Mouse (Mus musculus): ENCODE measurements around the gene Hdgf. TPM values are rescaled to one million over a fixed set of nuclear protein-coding genes. Genes with fewer than 3 reads are reported as not detected.

The Hdgf gene
- polyA plus RNA-seq, 2 experiments, result 203 to 260 TPM

DNA sequence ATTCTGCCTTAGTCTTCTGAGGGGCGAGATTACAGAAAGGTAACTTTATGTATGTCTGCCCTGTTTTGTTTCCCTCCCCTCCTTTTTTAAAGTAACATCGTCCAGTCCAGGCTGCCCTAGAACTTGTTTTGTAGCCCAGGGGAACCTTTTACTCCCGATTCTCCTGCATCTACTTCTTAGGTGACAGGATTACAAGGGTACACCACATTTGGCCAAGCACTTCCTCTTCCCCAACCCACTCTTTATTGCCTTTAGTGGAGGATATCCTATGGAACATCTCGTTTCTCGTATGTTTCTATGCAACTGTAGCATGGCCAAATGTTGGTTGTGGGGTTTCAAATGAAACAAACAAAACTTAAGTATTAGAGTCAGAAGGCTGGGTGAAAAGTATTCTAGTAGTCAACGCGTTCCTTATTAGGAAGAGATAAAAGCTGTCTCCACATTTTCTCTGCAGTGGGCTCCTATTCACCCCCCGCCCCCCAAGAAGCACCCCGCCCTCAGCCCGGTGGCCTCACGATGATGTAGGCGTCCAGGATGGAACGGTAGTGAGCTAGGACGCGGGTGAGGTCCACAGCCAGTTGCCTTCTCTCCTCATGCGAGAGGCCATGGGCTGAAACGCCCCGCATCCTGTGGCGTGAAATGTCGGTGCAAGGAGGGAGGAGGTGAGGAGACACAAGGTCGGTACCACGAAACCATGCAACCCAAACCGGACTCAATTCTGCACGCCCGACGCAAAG, 23.4 kb downstream of the Hdgf start:
- 4% methylated on average over 25 of the region's 26 CpGs for WGBS
- no peaks in the 10 kb centered on the region for H3K9me3 ChIP-seq (ENCODE audit: control insufficient read depth, low read length)
- H3K4me3 ChIP-seq (replicated peaks; ENCODE audit: low read length), result peak overlapping the region; percentile 81
- peak overlapping the region; percentile 66 for H3K4me2 ChIP-seq (replicated peaks; ENCODE audit: low read depth, low read length, severe bottlenecking)
- peaks cover 50% of the 10 kb centered on the region for H3K36me3 ChIP-seq (ENCODE audit: control insufficient read depth, insufficient read depth, low read length)
- peaks cover 14% of the 10 kb centered on the region for H3K4me1 ChIP-seq (ENCODE audit: control insufficient read depth, insufficient read depth, low read length)
- TF ChIP-seq POLR2A (IDR thresholded peaks at IDR 0.05; ENCODE audit: borderline replicate concordance, extremely low read depth, insufficient read depth, insufficient read length), result no peak
- no peaks in the 10 kb centered on the region for H3K27me3 ChIP-seq (ENCODE audit: control insufficient read depth, insufficient read depth, low read length)
- peak; percentile 27; the same call in 1 of the 2 replicates for ATAC-seq (ENCODE audit: low FRiP score, low read depth)
- peak overlapping the region; percentile 78 for H3K27ac ChIP-seq (replicated peaks; ENCODE audit: low read depth, low read length)
- peak overlapping the region; percentile 78 for H3K9ac ChIP-seq (ENCODE audit: low read depth, low read length, severe bottlenecking)
- DNase-seq (ENCODE audit: low spot score), result no peak

DNA sequence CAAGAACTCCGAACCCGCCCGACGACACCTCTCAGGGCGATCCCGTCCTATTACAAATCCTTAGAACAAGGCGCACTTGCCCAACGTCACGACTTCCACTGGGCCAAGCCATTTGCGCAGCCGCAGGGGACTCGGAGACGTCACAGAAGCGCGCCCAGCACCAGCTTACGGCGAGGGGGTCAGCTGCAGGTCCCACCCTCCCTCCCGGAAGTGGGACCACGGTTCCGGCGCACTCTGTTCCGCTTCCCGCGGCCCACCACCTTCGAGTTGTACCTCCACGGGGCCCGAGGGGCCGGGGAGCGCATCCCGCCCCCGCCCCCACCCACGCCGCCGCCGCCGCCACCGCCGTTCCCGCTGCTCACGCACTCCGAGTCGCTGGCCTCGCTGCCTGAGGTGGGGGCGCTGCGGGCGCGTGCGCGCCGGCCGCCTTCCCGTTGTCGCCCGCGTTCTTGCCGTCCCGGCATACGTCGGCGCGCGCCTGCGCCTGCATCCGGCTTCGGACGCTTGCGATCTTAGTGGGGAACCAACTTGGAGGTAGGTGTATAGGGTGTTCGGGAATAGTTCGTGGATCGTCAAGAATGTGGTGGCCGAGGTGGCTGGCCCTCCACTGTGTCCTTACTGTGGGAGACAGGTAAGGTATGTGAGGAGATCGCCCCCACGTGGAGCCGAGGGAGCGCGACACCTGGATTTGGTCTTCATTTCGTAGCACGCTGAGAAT, 24.1 kb downstream of the Hdgf start, which contains the start of the genes Isg20l2 and Rrnad1:
TSS of gene Isg20l2 (plus strand) at position 237 of the 718 bp plus-strand sequence.
TSS of gene Rrnad1 (minus strand) at position 640 of the 718 bp plus-strand sequence.
- H3K36me3 ChIP-seq (ENCODE audit: control insufficient read depth, insufficient read depth, low read length), result peaks cover 48% of the 10 kb centered on the region
- H3K4me2 ChIP-seq (replicated peaks; ENCODE audit: low read depth, low read length, severe bottlenecking), result peak within 1 kb of the TSS; percentile 73
- H3K27me3 ChIP-seq (ENCODE audit: control insufficient read depth, insufficient read depth, low read length), result no peaks in the 10 kb centered on the region
- DNase-seq (ENCODE audit: low spot score), result peak; percentile 96
- no peaks in the 10 kb centered on the region for H3K9me3 ChIP-seq (ENCODE audit: control insufficient read depth, low read length)
- peak within 1 kb of the TSS; percentile 78 for H3K9ac ChIP-seq (ENCODE audit: low read depth, low read length, severe bottlenecking)
- TF ChIP-seq POLR2A (IDR thresholded peaks at IDR 0.05; ENCODE audit: borderline replicate concordance, extremely low read depth, insufficient read depth, insufficient read length), result peak; percentile 73; the same call in 1 of the 2 replicates
- WGBS, result under 1% methylated on average over 47 of the region's 78 CpGs
- peak within 1 kb of the TSS; percentile 78 for H3K27ac ChIP-seq (replicated peaks; ENCODE audit: low read depth, low read length)
- peak; percentile 96 for ATAC-seq (ENCODE audit: low FRiP score, low read depth)
- peaks cover 14% of the 10 kb centered on the region for H3K4me1 ChIP-seq (ENCODE audit: control insufficient read depth, insufficient read depth, low read length)
- H3K4me3 ChIP-seq (replicated peaks; ENCODE audit: low read length), result peak within 1 kb of the TSS; percentile 81

DNA sequence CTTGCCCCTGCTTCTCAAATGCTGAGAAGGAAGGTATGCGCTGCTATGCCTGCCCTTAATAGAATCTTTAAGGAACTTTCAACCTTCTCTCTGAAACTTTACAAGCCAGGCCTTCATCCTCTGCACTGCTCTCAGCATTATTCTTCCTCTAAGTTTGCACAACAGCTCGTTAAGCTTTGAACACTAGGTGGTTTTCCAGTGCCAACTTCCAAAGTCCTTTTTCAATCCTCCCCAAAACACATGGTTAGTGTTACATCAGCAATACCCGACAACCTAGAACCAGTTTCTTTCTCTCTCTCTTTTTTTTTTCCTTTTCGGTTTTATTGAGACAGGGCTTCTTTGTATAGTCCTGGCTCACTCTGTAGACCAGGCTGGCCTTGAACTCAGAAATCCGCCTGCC, 27.9 kb downstream of the Hdgf start:
- Histone ChIP-seq H3K4me2 (replicated peaks; ENCODE audit: low read depth, low read length, severe bottlenecking) (no peak overlapping the region), H3K36me3 (ENCODE audit: control insufficient read depth, insufficient read depth, low read length) (peaks cover 60% of the 10 kb centered on the region), H3K4me1 (ENCODE audit: control insufficient read depth, insufficient read depth, low read length) (peaks cover 11% of the 10 kb centered on the region), H3K9me3 (ENCODE audit: control insufficient read depth, low read length) (no peaks in the 10 kb centered on the region), H3K9ac (ENCODE audit: low read depth, low read length, severe bottlenecking) (no peak overlapping the region), H3K27me3 (ENCODE audit: control insufficient read depth, insufficient read depth, low read length) (no peaks in the 10 kb centered on the region), H3K4me3 (replicated peaks; ENCODE audit: low read length) (no peak overlapping the region), H3K27ac (replicated peaks; ENCODE audit: low read depth, low read length) (no peak overlapping the region)
- ATAC-seq (ENCODE audit: low FRiP score, low read depth) (no peak), DNase-seq (ENCODE audit: low spot score) (no peak)
- 80% methylated on average over 5 of the region's 5 CpGs for WGBS
- no peak for TF ChIP-seq POLR2A (IDR thresholded peaks at IDR 0.05; ENCODE audit: borderline replicate concordance, extremely low read depth, insufficient read depth, insufficient read length)

DNA sequence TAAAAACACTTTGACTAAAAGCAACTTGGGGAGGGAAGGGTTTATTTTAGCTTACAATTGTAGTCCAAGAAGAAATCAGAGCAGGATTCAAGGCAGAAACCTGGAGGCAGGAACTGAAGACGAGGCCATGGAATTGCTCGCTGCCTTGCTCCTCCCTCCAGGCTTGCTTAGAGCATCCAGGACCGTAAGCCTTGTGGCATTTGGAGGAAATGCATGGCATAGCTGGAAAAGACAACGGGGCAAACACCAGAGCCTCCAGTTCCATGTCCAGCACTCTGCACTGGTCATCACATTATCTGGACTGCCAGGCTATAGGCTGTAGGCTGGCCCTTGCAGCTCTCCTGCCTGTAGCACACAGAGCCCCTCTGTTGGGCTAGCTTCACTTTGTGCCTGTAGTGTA, 28.4 kb downstream of the Hdgf start:
- ATAC-seq (ENCODE audit: low FRiP score, low read depth), result no peak

DNA sequence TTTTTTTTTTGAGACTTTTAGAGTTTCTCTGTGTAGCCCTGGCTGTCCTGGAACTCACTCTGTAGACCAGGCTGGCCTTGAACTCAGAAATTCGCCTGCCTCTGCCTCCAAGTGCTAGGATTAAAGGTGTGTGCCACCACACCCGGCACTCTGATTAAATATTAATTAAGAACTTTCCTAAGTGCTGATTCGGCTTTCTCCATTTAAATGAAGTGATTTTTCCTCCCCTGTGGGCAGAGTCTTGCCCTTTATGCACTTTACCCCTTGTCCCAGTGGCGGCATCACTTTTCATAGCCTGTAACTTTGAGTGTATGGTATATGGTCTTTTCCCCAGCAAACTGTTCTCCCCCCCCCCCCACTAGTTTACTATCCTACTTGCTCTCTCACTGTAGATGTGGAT, 29.1 kb downstream of the Hdgf start:
- no peak for TF ChIP-seq POLR2A (IDR thresholded peaks at IDR 0.05; ENCODE audit: borderline replicate concordance, extremely low read depth, insufficient read depth, insufficient read length)
- Histone ChIP-seq H3K9me3 (ENCODE audit: control insufficient read depth, low read length) (no peaks in the 10 kb centered on the region), H3K36me3 (ENCODE audit: control insufficient read depth, insufficient read depth, low read length) (peaks cover 72% of the 10 kb centered on the region), H3K27me3 (ENCODE audit: control insufficient read depth, insufficient read depth, low read length) (no peaks in the 10 kb centered on the region), H3K4me1 (ENCODE audit: control insufficient read depth, insufficient read depth, low read length) (peaks cover 7% of the 10 kb centered on the region), H3K4me2 (replicated peaks; ENCODE audit: low read depth, low read length, severe bottlenecking) (no peak overlapping the region), H3K27ac (replicated peaks; ENCODE audit: low read depth, low read length) (no peak overlapping the region), H3K9ac (ENCODE audit: low read depth, low read length, severe bottlenecking) (no peak overlapping the region), H3K4me3 (replicated peaks; ENCODE audit: low read length) (no peak overlapping the region)
- ATAC-seq (ENCODE audit: low FRiP score, low read depth), result no peak
- 82% methylated on average over 4 of the region's 4 CpGs for WGBS
- DNase-seq (ENCODE audit: low spot score), result no peak

More for the DNA sequence above, 28.4 kb downstream of the Hdgf start:
- Histone ChIP-seq H3K27ac (replicated peaks; ENCODE audit: low read depth, low read length) (no peak overlapping the region), H3K27me3 (ENCODE audit: control insufficient read depth, insufficient read depth, low read length) (no peaks in the 10 kb centered on the region), H3K4me3 (replicated peaks; ENCODE audit: low read length) (no peak overlapping the region), H3K4me1 (ENCODE audit: control insufficient read depth, insufficient read depth, low read length) (peaks cover 7% of the 10 kb centered on the region), H3K9ac (ENCODE audit: low read depth, low read length, severe bottlenecking) (no peak overlapping the region), H3K36me3 (ENCODE audit: control insufficient read depth, insufficient read depth, low read length) (peaks cover 65% of the 10 kb centered on the region), H3K4me2 (replicated peaks; ENCODE audit: low read depth, low read length, severe bottlenecking) (no peak overlapping the region), H3K9me3 (ENCODE audit: control insufficient read depth, low read length) (no peaks in the 10 kb centered on the region)
- DNase-seq (ENCODE audit: low spot score), result no peak
- TF ChIP-seq POLR2A (IDR thresholded peaks at IDR 0.05; ENCODE audit: borderline replicate concordance, extremely low read depth, insufficient read depth, insufficient read length), result no peak
- WGBS, result 82% methylated on average over 4 of the region's 4 CpGs
